Mouse (Mus musculus) MEL (cell line): ENCODE results near the gene Plekha5. TPM values are rescaled to one million over a fixed set of nuclear protein-coding genes. Genes with fewer than 3 reads are reported as not detected.

Experiments
- DNase-seq: peaks from one replicate; pipeline ENCODE4 v3.0.0; 2011; ENCODE audit warnings: low read depth, low spot score
- H3K27ac ChIP-seq: 2 replicates; pipeline ENCODE4 v1.5.1; 2012; ENCODE audit warnings: low read depth, mild to moderate bottlenecking, control low read depth, low read length, moderate library complexity; ENCODE audit not compliant: control insufficient read depth
- H3K27me3 ChIP-seq, 2 experiments: fragments of 150-350 bp in 1 of 2; sonication (generic) in 1 of 2; 2 replicates each; pipeline ENCODE4 v1.6.1; 2012; ENCODE audit warnings: low read length in 2 of 2, mild to moderate bottlenecking in 2 of 2, improper control_type of control experiment in 1 of 2, moderate library complexity in 1 of 2; ENCODE audit not compliant: insufficient read depth in 2 of 2, control insufficient read depth in 1 of 2
- H3K36me3 ChIP-seq, 2 experiments: 2 replicates each; pipeline ENCODE4 v1.6.1; 2012 to 2014; ENCODE audit warnings: low read length in 2 of 2, improper control_type of control experiment in 1 of 2, inconsistent platforms in 1 of 2, mild to moderate bottlenecking in 1 of 2; ENCODE audit not compliant: insufficient read depth in 2 of 2, control insufficient read depth in 1 of 2
- H3K4me1 ChIP-seq, 2 experiments: fragments of 150-350 bp in 1 of 2; sonication (generic) in 1 of 2; 2 replicates each; pipeline ENCODE4 v1.6.1; 2012; ENCODE audit warnings: low read length in 2 of 2, improper control_type of control experiment in 1 of 2, mild to moderate bottlenecking in 1 of 2; ENCODE audit not compliant: insufficient read depth in 2 of 2, control insufficient read depth in 1 of 2
- H3K4me3 ChIP-seq, 2 experiments: fragments of 150-350 bp in 1 of 2; sonication (generic) in 1 of 2; 2 replicates each; pipeline ENCODE4 v1.5.1; 2012; ENCODE audit warnings: low read depth in 2 of 2, low read length in 2 of 2, mild to moderate bottlenecking in 2 of 2, moderate library complexity in 2 of 2, control low read depth in 1 of 2, improper control_type of control experiment in 1 of 2; ENCODE audit not compliant: control insufficient read depth in 1 of 2, insufficient read depth in 1 of 2
- H3K79me2 ChIP-seq: 2 replicates; pipeline ENCODE4 v1.6.1; 2012; ENCODE audit warnings: mild to moderate bottlenecking, low read length, moderate library complexity; ENCODE audit not compliant: control insufficient read depth, poor library complexity, insufficient read depth
- H3K9ac ChIP-seq: 2 replicates; pipeline ENCODE4 v1.6.1; 2012; ENCODE audit warnings: low read depth, mild to moderate bottlenecking, control low read depth, low read length, moderate library complexity; ENCODE audit not compliant: control insufficient read depth, poor library complexity, severe bottlenecking
- H3K9me3 ChIP-seq: fragments of 150-350 bp; sonication (generic); replicated peaks from 2 replicates; pipeline ENCODE4 v1.6.1; 2012; ENCODE audit warnings: mild to moderate bottlenecking, low read length, improper control_type of control experiment, moderate library complexity; ENCODE audit not compliant: insufficient read depth
- BHLHE40 ChIP-seq: IDR thresholded peaks from 2 replicates; pipeline ENCODE4 v1.6.1; 2012; ENCODE audit warnings: low read depth, mild to moderate bottlenecking, inconsistent platforms, low read length, improper control_type of control experiment, borderline replicate concordance
- CHD1 ChIP-seq: IDR thresholded peaks from 2 replicates; pipeline ENCODE4 v1.6.1; 2012; ENCODE audit warnings: low read depth, mild to moderate bottlenecking, inconsistent platforms, low read length, improper control_type of control experiment
- CHD2 ChIP-seq: IDR thresholded peaks from 2 replicates; pipeline ENCODE4 v1.6.1; 2011; ENCODE audit warnings: low read length, improper control_type of control experiment
- CTCF ChIP-seq, 3 experiments: IDR thresholded peaks in 2 of 3; conservative IDR thresholded peaks in 1 of 3; 2 replicates each; pipeline ENCODE4 v1.5.1; 2011 to 2012; ENCODE audit warnings: low read length in 3 of 3, low read depth in 2 of 3, mild to moderate bottlenecking in 2 of 3, improper control_type of control experiment in 1 of 3, inconsistent platforms in 1 of 3, mixed read lengths in 1 of 3, moderate library complexity in 1 of 3; ENCODE audit not compliant: control insufficient read depth in 1 of 3, insufficient read depth in 1 of 3, poor library complexity in 1 of 3, severe bottlenecking in 1 of 3
- E2F4 ChIP-seq: IDR thresholded peaks from 2 replicates; pipeline ENCODE4 v1.6.1; 2011; ENCODE audit warnings: low read depth, low read length, improper control_type of control experiment, borderline replicate concordance
- ELF1 ChIP-seq: IDR thresholded peaks from 2 replicates; pipeline ENCODE4 v1.6.1; 2014; ENCODE audit warnings: low read depth, mild to moderate bottlenecking, inconsistent platforms, low read length, improper control_type of control experiment, moderate library complexity
- ETS1 ChIP-seq: IDR thresholded peaks from 2 replicates; pipeline ENCODE4 v1.6.1; 2012; ENCODE audit warnings: low read depth, mild to moderate bottlenecking, inconsistent platforms, low read length, improper control_type of control experiment, moderate library complexity
- GABPA ChIP-seq: IDR thresholded peaks from 2 replicates; pipeline ENCODE4 v1.6.1; 2012; ENCODE audit warnings: low read depth, mild to moderate bottlenecking, inconsistent platforms, low read length, improper control_type of control experiment, moderate library complexity
- GATA1 ChIP-seq: IDR thresholded peaks from 2 replicates; pipeline ENCODE4 v1.6.1; 2011; ENCODE audit warnings: low read depth, low read length, improper control_type of control experiment
- HCFC1 ChIP-seq: IDR thresholded peaks from 2 replicates; pipeline ENCODE4 v1.6.1; 2012; ENCODE audit warnings: low read depth, mild to moderate bottlenecking, inconsistent platforms, low read length, improper control_type of control experiment, moderate library complexity
- JUND ChIP-seq: IDR thresholded peaks from 2 replicates; pipeline ENCODE4 v1.6.1; 2011; ENCODE audit warnings: low read depth, mild to moderate bottlenecking, improper control_type of control experiment, low read length
- KAT2A ChIP-seq: conservative IDR thresholded peaks from 2 replicates; pipeline ENCODE4 v1.6.1; 2012; ENCODE audit warnings: low read depth, low read length, improper control_type of control experiment, inconsistent platforms
- MAFK ChIP-seq: IDR thresholded peaks from 2 replicates; pipeline ENCODE4 v1.6.1; 2011; ENCODE audit warnings: low read depth, mild to moderate bottlenecking, low read length, improper control_type of control experiment, borderline replicate concordance
- MAZ ChIP-seq: IDR thresholded peaks from 2 replicates; pipeline ENCODE4 v1.6.1; 2012; ENCODE audit warnings: low read depth, mild to moderate bottlenecking, inconsistent platforms, low read length, improper control_type of control experiment
- MEF2A ChIP-seq: IDR thresholded peaks from 2 replicates; pipeline ENCODE4 v1.6.1; 2014; ENCODE audit warnings: low read depth, mild to moderate bottlenecking, inconsistent platforms, low read length, improper control_type of control experiment; ENCODE audit not compliant: poor library complexity, insufficient replicate concordance, severe bottlenecking; ENCODE audit errors: extremely low read depth
- MXI1 ChIP-seq: IDR thresholded peaks from 2 replicates; pipeline ENCODE4 v1.6.1; 2011; ENCODE audit warnings: mild to moderate bottlenecking, low read depth, low read length, improper control_type of control experiment
- MYB ChIP-seq: IDR thresholded peaks from 2 replicates; pipeline ENCODE4 v1.6.1; 2011; ENCODE audit warnings: mild to moderate bottlenecking, low read depth, low read length, improper control_type of control experiment
- MYC ChIP-seq: IDR thresholded peaks from 2 replicates; pipeline ENCODE4 v1.6.1; 2011; ENCODE audit warnings: low read depth, mild to moderate bottlenecking, low read length, improper control_type of control experiment, moderate library complexity
- NELFE ChIP-seq: IDR thresholded peaks from 2 replicates; pipeline ENCODE4 v1.6.1; 2011; ENCODE audit warnings: low read depth, low read length, improper control_type of control experiment
- POLR2AphosphoS5 ChIP-seq: IDR thresholded peaks from 2 replicates; pipeline ENCODE4 v1.6.1; 2012; ENCODE audit warnings: low read depth, borderline replicate concordance, mild to moderate bottlenecking, inconsistent platforms, low read length, moderate library complexity, mixed read lengths
- RCOR1 ChIP-seq: IDR thresholded peaks from 2 replicates; pipeline ENCODE4 v1.6.1; 2012; ENCODE audit warnings: low read depth, mild to moderate bottlenecking, inconsistent platforms, low read length, improper control_type of control experiment
- SIN3A ChIP-seq: IDR thresholded peaks from 2 replicates; pipeline ENCODE4 v1.6.1; 2012; ENCODE audit warnings: low read length, improper control_type of control experiment, inconsistent platforms
- SMC3 ChIP-seq: IDR thresholded peaks from 2 replicates; pipeline ENCODE4 v1.6.1; 2011; ENCODE audit warnings: low read depth, low read length, improper control_type of control experiment
- TAL1 ChIP-seq: IDR thresholded peaks from 2 replicates; pipeline ENCODE4 v1.6.1; 2012; ENCODE audit warnings: mild to moderate bottlenecking, inconsistent platforms, low read length, moderate library complexity, mixed read lengths
- TBP ChIP-seq: IDR thresholded peaks from 2 replicates; pipeline ENCODE4 v1.8.0; 2011; ENCODE audit warnings: low read depth, low read length, improper control_type of control experiment
- TCF12 ChIP-seq: IDR thresholded peaks from 2 replicates; pipeline ENCODE4 v1.6.1; 2014; ENCODE audit warnings: low read depth, mild to moderate bottlenecking, inconsistent platforms, low read length, improper control_type of control experiment, moderate library complexity
- UBTF ChIP-seq: IDR thresholded peaks from 2 replicates; pipeline ENCODE4 v1.6.1; 2012; ENCODE audit warnings: low read depth, mild to moderate bottlenecking, inconsistent platforms, low read length, improper control_type of control experiment, moderate library complexity, borderline replicate concordance; ENCODE audit not compliant: insufficient read depth
- USF2 ChIP-seq, 2 experiments: IDR thresholded peaks; 2 replicates each; pipeline ENCODE4 v1.6.1; 2011 to 2012; ENCODE audit warnings: improper control_type of control experiment in 2 of 2, low read length in 2 of 2, borderline replicate concordance in 1 of 2, inconsistent platforms in 1 of 2, low read depth in 1 of 2, mild to moderate bottlenecking in 1 of 2; ENCODE audit not compliant: insufficient read depth in 1 of 2
- ZC3H11A ChIP-seq: IDR thresholded peaks from 2 replicates; pipeline ENCODE4 v1.6.1; 2012; ENCODE audit warnings: low read depth, mild to moderate bottlenecking, inconsistent platforms, low read length, improper control_type of control experiment
- polyA plus RNA-seq, 2 experiments: library from polyadenylated mRNA; stranded (reverse) in 1 of 2; unstranded in 1 of 2; fragments of >175 nt in 1 of 2; fragments of >200 nt in 1 of 2; gene quantifications; 2 replicates each; pipeline versions ENCODE4 v1.2.1 to v1.2.4; 2012; ENCODE audit warnings: low replicate concordance in 2 of 2, low read depth in 1 of 2; ENCODE audit not compliant: insufficient read length in 2 of 2, insufficient read depth in 1 of 2, missing spikeins in 1 of 2
- total RNA-seq: library from RNA; depleted of rRNA; stranded (reverse); fragments of 300-350 nt; gene quantifications from 2 replicates; pipeline ENCODE4 v1.2.3, GENCODE M21; 2012

Gene Plekha5
- total and polyA plus RNA-seq, 3 experiments, result 0.24 to 0.35 TPM; not detected in 1

DNA sequence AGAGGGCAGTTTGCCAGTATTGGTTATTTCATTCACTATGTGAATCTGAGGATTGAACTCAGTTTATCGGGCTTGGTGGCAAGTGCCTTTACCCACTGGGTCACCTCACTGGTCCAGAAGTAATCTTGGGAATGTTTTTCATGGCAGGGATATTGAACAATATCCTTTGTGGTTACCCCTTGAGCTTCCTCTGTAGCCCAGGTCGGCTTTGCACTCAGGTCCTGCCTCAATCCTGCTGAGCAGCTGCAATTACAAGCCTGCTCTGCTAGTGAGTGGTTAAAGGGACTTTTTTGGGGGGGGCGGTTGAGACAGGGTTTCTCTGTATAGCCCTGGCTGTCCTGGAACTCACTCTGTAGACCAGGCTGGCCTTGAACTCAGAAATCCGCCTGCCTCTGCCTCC, 212.4 kb downstream of the Plekha5 start:
- no peak overlapping the region for H3K4me3 ChIP-seq
- no peaks in the 10 kb centered on the region for H3K9me3 ChIP-seq
- H3K36me3 ChIP-seq, result peaks cover 0 to 34% of the 10 kb centered on the region in 2 experiments; a peak in 2 of 4 replicates
- H3K9ac ChIP-seq, result no peak overlapping the region
- DNase-seq, result no peak
- H3K4me1 ChIP-seq, result no peaks in the 10 kb centered on the region
- H3K27ac ChIP-seq, result no peak overlapping the region
- no peaks in the 10 kb centered on the region for H3K27me3 ChIP-seq
- TF ChIP-seq ZC3H11A (no peak), NELFE (no peak), TCF12 (no peak), MYB (no peak), HCFC1 (no peak), MAZ (no peak), GATA1 (no peak), TBP (no peak), ETS1 (no peak), MYC (no peak), POLR2AphosphoS5 (no peak), CTCF (IDR thresholded peaks at IDR 0.05 in 2 of 3, conservative IDR thresholded peaks at IDR 0.05 in 1 of 3; ENCODE audit: control insufficient read depth in 1 of 3, insufficient read depth in 1 of 3, low read depth in 2 of 3, low read length in 3 of 3, poor library complexity in 1 of 3, severe bottlenecking in 1 of 3) (no peak), JUND (no peak), USF2 (IDR thresholded peaks at IDR 0.05; ENCODE audit: borderline replicate concordance in 1 of 2, insufficient read depth in 1 of 2, low read depth in 1 of 2, low read length in 2 of 2) (no peak), GABPA (no peak), CHD2 (no peak), UBTF (no peak), MAFK (no peak)
- H3K79me2 ChIP-seq, result peaks cover 9% of the 10 kb centered on the region

GRCm38 (mm10) chr6:140642010-140642409, 218.2 kb downstream of the Plekha5 start:
- no peak overlapping the region for H3K9ac ChIP-seq
- H3K9me3 ChIP-seq, result no peaks in the 10 kb centered on the region
- no peak overlapping the region for H3K27ac ChIP-seq
- H3K4me1 ChIP-seq, result no peaks in the 10 kb centered on the region
- no peaks in the 10 kb centered on the region for H3K27me3 ChIP-seq
- peaks cover 0 to 30% of the 10 kb centered on the region in 2 experiments; a peak in 2 of 4 replicates for H3K36me3 ChIP-seq
- H3K79me2 ChIP-seq, result no peaks in the 10 kb centered on the region
- no peak for DNase-seq
- TF ChIP-seq BHLHE40 (no peak), MEF2A (no peak), MXI1 (no peak), MYB (no peak), ZC3H11A (no peak), SIN3A (no peak), GABPA (no peak), KAT2A (no peak), TAL1 (no peak), MAFK (no peak), RCOR1 (no peak), TCF12 (no peak), GATA1 (no peak), TBP (no peak), ETS1 (no peak), SMC3 (no peak), ELF1 (no peak), E2F4 (no peak), CHD1 (no peak)
- no peak overlapping the region for H3K4me3 ChIP-seq
